Mouse (Mus musculus): Measurements from ENCODE around the gene Stk35. TPM values are rescaled to one million over a fixed set of nuclear protein-coding genes. Genes with fewer than 3 reads are reported as not detected.

The Stk35 gene
- polyA plus RNA-seq, 1 experiment, result 8.9 TPM

- Histone ChIP-seq H3K4me1 (ENCODE audit: control insufficient read depth, insufficient read depth, insufficient read length) (no peaks in the 10 kb centered on the region; the same call in 1 of the 2 replicates), H3K27ac (ENCODE audit: insufficient read depth, low read length) (no peak overlapping the region), H3K4me3 (ENCODE audit: extremely low read depth, insufficient read depth, insufficient read length) (no peak overlapping the region), H3K36me3 (ENCODE audit: control insufficient read depth, insufficient read depth, low read length) (peaks cover 8% of the 10 kb centered on the region), H3K27me3 (ENCODE audit: control insufficient read depth, insufficient read depth, low read length) (no peaks in the 10 kb centered on the region)
- DNase-seq (ENCODE audit: low read depth in 1 of 2, low spot score in 2 of 2), result no peak
- 90% methylated on average over 4 of the region's 4 CpGs for WGBS
- TF ChIP-seq CTCF (IDR thresholded peaks at IDR 0.05; ENCODE audit: extremely low read depth, insufficient read depth, insufficient read length, insufficient replicate concordance) (no peak), POLR2A (IDR thresholded peaks at IDR 0.05; ENCODE audit: low read depth, low read length) (no peak)
Measured at GRCm38 (mm10) chr2:129805486-129805885, 5.2 kb downstream of the Stk35 start.

DNA sequence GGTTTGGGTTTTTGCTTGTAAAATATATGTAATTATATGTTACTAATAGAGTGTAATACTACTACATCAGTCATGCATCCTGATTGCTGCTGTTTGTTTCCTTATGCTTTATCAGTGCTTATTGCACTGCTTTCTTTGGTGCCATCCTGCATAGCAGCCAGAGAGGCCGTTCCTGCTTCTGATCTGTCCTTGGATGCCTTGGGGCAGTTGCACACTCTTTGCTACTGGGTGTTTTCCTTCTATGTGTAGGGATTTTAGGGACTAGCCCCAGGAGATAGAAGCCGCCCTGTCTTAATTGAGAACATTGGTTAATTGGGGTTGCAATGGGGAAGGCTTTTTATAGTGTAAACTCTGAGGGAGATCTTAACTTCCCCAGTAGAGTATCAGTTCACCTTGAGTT lies 6.2 kb downstream of the Stk35 start:
- H3K27me3 ChIP-seq (ENCODE audit: control insufficient read depth, insufficient read depth, low read length), result no peaks in the 10 kb centered on the region
- peaks cover 10% of the 10 kb centered on the region for H3K36me3 ChIP-seq (ENCODE audit: control insufficient read depth, insufficient read depth, low read length)
- DNase-seq (ENCODE audit: low read depth in 1 of 2, low spot score in 2 of 2), result no peak
- no peak overlapping the region for H3K27ac ChIP-seq (ENCODE audit: insufficient read depth, low read length)
- no peaks in the 10 kb centered on the region; the same call in 1 of the 2 replicates for H3K4me1 ChIP-seq (ENCODE audit: control insufficient read depth, insufficient read depth, insufficient read length)
- WGBS, result 93% methylated on average over 2 of the region's 2 CpGs
- TF ChIP-seq CTCF (IDR thresholded peaks at IDR 0.05; ENCODE audit: extremely low read depth, insufficient read depth, insufficient read length, insufficient replicate concordance) (no peak), POLR2A (IDR thresholded peaks at IDR 0.05; ENCODE audit: low read depth, low read length) (no peak)
- no peak overlapping the region for H3K4me3 ChIP-seq (ENCODE audit: extremely low read depth, insufficient read depth, insufficient read length)

DNA sequence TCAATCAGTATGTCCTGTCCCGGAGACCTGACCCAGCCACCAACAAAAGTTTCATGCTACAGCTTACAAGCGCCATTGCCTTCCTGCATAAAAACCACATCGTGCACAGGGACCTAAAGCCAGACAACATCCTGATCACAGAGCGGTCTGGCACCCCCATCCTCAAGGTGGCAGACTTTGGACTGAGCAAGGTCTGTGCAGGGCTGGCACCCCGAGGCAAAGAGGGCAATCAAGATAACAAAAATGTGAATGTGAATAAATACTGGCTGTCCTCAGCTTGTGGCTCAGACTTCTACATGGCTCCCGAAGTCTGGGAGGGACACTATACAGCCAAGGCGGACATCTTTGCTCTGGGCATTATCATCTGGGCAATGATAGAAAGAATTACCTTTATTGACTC lies 10.2 kb downstream of the Stk35 start:
- 91% methylated on average over 7 of the region's 7 CpGs for WGBS
- Histone ChIP-seq H3K27ac (ENCODE audit: insufficient read depth, low read length) (no peak overlapping the region), H3K27me3 (ENCODE audit: control insufficient read depth, insufficient read depth, low read length) (no peaks in the 10 kb centered on the region), H3K4me3 (ENCODE audit: extremely low read depth, insufficient read depth, insufficient read length) (no peak overlapping the region), H3K36me3 (ENCODE audit: control insufficient read depth, insufficient read depth, low read length) (peaks cover 7% of the 10 kb centered on the region), H3K4me1 (ENCODE audit: control insufficient read depth, insufficient read depth, insufficient read length) (no peaks in the 10 kb centered on the region; the same call in 1 of the 2 replicates)
- no peak for DNase-seq (ENCODE audit: low read depth in 1 of 2, low spot score in 2 of 2)
- TF ChIP-seq POLR2A (IDR thresholded peaks at IDR 0.05; ENCODE audit: low read depth, low read length), result no peak
- TF ChIP-seq CTCF (IDR thresholded peaks at IDR 0.05; ENCODE audit: extremely low read depth, insufficient read depth, insufficient read length, insufficient replicate concordance), result no peak

DNA sequence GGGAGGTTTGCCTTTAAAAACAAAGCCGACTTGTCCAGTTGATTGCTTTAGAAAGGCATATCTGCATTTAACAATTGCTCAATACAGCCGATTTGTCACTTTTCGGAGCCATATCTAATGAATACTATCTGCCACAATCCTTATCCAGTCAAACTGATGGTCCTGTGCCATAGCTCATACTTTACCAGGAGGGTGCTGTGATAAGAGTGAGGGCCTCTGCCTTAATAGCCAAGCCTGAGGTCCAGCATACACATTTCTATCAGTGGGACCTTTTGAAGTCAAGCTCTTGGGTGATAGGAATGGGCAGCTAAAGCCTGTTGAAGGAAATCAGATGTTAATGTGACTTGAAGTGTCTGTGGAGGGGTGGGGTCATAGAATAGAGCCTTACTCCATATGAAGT lies 13.7 kb downstream of the Stk35 start:
- 87% methylated on average over 3 of the region's 3 CpGs for WGBS
- Histone ChIP-seq H3K27ac (ENCODE audit: insufficient read depth, low read length) (no peak overlapping the region), H3K27me3 (ENCODE audit: control insufficient read depth, insufficient read depth, low read length) (no peaks in the 10 kb centered on the region), H3K4me3 (ENCODE audit: extremely low read depth, insufficient read depth, insufficient read length) (no peak overlapping the region), H3K4me1 (ENCODE audit: control insufficient read depth, insufficient read depth, insufficient read length) (no peaks in the 10 kb centered on the region; the same call in 1 of the 2 replicates), H3K36me3 (ENCODE audit: control insufficient read depth, insufficient read depth, low read length) (peaks cover 5% of the 10 kb centered on the region)
- no peak for TF ChIP-seq CTCF (IDR thresholded peaks at IDR 0.05; ENCODE audit: extremely low read depth, insufficient read depth, insufficient read length, insufficient replicate concordance)
- no peak for TF ChIP-seq POLR2A (IDR thresholded peaks at IDR 0.05; ENCODE audit: low read depth, low read length)
- DNase-seq (ENCODE audit: low read depth in 1 of 2, low spot score in 2 of 2), result no peak

DNA sequence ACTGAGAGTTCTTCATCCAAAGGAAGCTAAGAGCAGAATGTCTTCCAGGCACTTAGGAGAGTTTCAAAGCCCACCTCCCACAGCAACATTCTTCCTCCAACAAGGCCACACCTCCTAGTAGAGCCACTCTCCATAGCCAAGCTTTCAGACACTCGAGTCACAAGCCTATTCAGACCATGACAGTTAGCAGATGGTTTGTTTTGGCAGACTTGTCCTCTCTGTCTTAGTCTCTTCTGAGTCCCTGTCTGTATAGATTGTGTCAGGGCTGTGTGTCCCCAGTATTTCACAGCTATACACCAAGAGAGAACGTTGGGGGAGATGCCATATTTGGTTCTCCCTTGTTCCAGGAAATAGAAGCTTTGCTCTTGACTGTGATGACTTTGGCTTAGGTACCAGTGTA lies 14.8 kb downstream of the Stk35 start:
- no peak for DNase-seq (ENCODE audit: low read depth in 1 of 2, low spot score in 2 of 2)
- Histone ChIP-seq H3K4me3 (ENCODE audit: extremely low read depth, insufficient read depth, insufficient read length) (no peak overlapping the region), H3K27ac (ENCODE audit: insufficient read depth, low read length) (no peak overlapping the region), H3K36me3 (ENCODE audit: control insufficient read depth, insufficient read depth, low read length) (peaks cover 5% of the 10 kb centered on the region), H3K4me1 (ENCODE audit: control insufficient read depth, insufficient read depth, insufficient read length) (no peaks in the 10 kb centered on the region; the same call in 1 of the 2 replicates), H3K27me3 (ENCODE audit: control insufficient read depth, insufficient read depth, low read length) (no peaks in the 10 kb centered on the region)
- WGBS, result 74% methylated on average over 2 of the region's 2 CpGs
- TF ChIP-seq POLR2A (IDR thresholded peaks at IDR 0.05; ENCODE audit: low read depth, low read length), result no peak

GRCm38 (mm10) chr2:129817603-129818257 lies 17.4 kb downstream of the Stk35 start:
- 88% methylated on average over 5 of the region's 5 CpGs for WGBS

DNA sequence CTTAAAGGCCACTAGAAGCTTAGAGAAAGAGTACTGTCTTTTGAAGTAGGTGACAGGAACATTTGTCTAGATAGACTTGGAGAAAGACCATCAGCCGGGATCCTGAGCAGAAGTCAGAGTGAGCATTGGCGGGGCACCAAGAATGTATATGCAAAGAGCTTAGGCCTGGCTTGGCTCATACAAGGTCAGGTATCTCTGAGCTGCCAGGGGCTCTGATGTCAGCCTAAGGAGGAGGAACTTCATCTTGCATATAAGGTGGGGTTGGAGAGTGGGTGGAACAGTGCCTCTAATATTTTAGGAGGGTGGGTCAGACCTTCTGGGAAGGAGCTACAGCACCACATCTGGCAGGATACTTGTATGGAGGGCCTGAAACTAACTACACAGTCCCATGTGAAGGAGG lies 18.6 kb downstream of the Stk35 start:
- Histone ChIP-seq H3K4me1 (ENCODE audit: control insufficient read depth, insufficient read depth, insufficient read length) (no peaks in the 10 kb centered on the region; the same call in 1 of the 2 replicates), H3K27me3 (ENCODE audit: control insufficient read depth, insufficient read depth, low read length) (no peaks in the 10 kb centered on the region), H3K27ac (ENCODE audit: insufficient read depth, low read length) (no peak overlapping the region), H3K4me3 (ENCODE audit: extremely low read depth, insufficient read depth, insufficient read length) (no peak overlapping the region), H3K36me3 (ENCODE audit: control insufficient read depth, insufficient read depth, low read length) (no peaks in the 10 kb centered on the region; the same call in 1 of the 2 replicates)
- DNase-seq (ENCODE audit: low read depth in 1 of 2, low spot score in 2 of 2), result no peak
- TF ChIP-seq CTCF (IDR thresholded peaks at IDR 0.05; ENCODE audit: extremely low read depth, insufficient read depth, insufficient read length, insufficient replicate concordance) (no peak), POLR2A (IDR thresholded peaks at IDR 0.05; ENCODE audit: low read depth, low read length) (no peak)
- 85% methylated on average over 2 of the region's 2 CpGs for whole genome bisulfite sequencing

More at GRCm38 (mm10) chr2:129817603-129818257, 17.4 kb downstream of the Stk35 start:
- DNase-seq (ENCODE audit: low read depth in 1 of 2, low spot score in 2 of 2), result no peak
- no peak overlapping the region for H3K4me3 ChIP-seq (ENCODE audit: extremely low read depth, insufficient read depth, insufficient read length)
- H3K27ac ChIP-seq (ENCODE audit: insufficient read depth, low read length), result no peak overlapping the region
- H3K4me1 ChIP-seq (ENCODE audit: control insufficient read depth, insufficient read depth, insufficient read length), result no peaks in the 10 kb centered on the region; the same call in 1 of the 2 replicates
- H3K36me3 ChIP-seq (ENCODE audit: control insufficient read depth, insufficient read depth, low read length), result no peaks in the 10 kb centered on the region; the same call in 1 of the 2 replicates
- H3K27me3 ChIP-seq (ENCODE audit: control insufficient read depth, insufficient read depth, low read length), result no peaks in the 10 kb centered on the region
- no peak for TF ChIP-seq CTCF (IDR thresholded peaks at IDR 0.05; ENCODE audit: extremely low read depth, insufficient read depth, insufficient read length, insufficient replicate concordance)
- no peak for TF ChIP-seq POLR2A (IDR thresholded peaks at IDR 0.05; ENCODE audit: low read depth, low read length)

Measured in spleen, adult 2 months (tissue).